Mouse (Mus musculus) adrenal gland, postnatal 14 days (tissue): Measurements from ENCODE around the gene Actg1. TPM values are rescaled to one million over a fixed set of nuclear protein-coding genes. Genes with fewer than 3 reads are reported as not detected.

Experiments used
- DNase-seq: peaks from one replicate; pipeline ENCODE4 v3.0.0; 2021; ENCODE audit warnings: mixed read lengths
- microRNA-seq, 2 experiments: library from miRNA; unstranded; fragments of <30 nt; microRNA quantifications; one replicate each; pipeline ENCODE4 v1.2.0; 2021
- total RNA-seq: library from RNA; stranded (reverse); gene quantifications from 2 replicates; pipeline ENCODE4 v1.2.3, GENCODE M21; 2021

Actg1 gene
- total RNA-seq, 1 experiment from 2014 or later = 1,064 TPM

GRCm38 (mm10) chr11:120308441-120309320 is 39.7 kb downstream of the Actg1 start:
- DNase-seq = no peak

GRCm38 (mm10) chr11:120307566-120308430 is 40.5 kb downstream of the Actg1 start:
- DNase-seq = peak; percentile 97

GRCm38 (mm10) chr11:120307132-120307413 is 41.3 kb downstream of the Actg1 start:
- DNase-seq = no peak

DNA sequence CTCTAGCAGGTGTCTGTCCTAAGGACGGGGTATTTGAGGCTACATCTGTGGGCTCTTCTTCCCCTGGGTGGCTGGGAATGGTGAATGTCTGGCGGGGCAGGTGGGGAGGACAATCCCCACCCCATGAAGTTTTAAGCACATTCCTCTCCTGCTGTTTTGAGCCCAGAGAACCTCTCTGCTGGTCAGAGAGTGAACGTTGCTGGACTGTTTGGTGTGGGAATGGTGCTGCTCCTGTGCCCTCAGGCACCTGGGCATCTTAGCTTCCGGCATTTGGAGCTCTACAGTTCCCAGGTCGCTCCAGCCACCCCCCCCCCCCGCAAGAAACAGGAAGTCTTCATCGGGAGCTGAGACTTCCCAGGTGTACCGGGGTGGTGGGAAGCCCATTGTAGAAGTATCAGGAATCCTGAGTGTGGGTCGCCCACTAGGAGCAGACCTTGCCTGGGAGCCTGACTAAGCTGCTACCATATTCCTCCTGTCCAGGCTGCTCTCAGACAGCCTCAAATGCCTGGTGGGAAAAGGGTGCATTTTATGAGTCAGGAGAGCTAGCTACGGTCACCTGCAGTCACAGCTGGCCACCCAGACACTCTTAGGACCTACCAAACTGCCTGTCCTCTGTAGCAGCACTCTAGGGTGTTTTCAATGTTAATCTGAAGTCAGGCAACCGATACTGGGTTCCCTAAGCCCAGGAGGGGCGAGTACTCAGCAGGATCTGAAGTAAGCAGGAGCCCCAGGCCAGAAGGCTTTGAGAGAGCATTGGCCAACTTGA is 41.8 kb downstream of the Actg1 start:
- DNase-seq = peak; percentile 3

DNA sequence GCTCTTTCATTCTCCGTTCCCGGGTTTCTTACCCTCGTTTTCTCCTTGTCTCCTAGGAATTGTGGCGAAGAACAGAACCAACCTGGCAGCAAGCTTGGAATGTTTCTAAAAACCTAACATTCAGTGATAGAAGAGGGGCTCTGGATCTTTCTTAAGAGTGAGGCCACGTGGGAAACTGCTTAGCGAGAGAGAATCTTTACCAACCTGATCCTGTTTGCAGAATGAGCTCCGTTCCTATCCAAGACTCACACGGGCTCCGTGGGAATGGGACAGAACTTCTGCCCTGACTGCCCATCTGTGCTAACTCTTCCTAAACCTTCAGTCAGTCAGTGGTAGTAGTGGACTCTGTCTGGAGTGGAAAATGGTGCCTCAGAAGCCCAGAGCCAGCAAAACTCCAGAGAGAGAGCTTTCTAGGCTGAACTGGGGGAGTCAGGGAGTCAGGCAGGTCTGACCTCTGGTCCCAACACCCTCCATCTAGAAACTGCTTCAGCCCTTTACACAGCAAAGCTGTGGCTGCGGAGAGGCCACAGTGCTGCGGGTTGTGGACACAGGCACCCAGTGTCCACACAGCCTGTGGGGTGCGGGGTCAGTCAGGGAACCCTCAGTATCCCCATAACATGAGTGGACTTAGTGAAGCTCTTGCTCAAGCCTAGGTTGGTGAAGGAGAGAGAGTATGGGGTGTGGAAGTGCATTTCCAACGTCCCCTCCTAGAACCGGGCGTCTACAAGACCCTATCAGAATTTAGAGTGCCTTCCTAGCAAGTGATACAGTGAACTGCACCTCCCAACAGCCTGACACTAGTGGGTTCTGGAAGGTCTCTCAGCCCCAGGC is 42.6 kb downstream of the Actg1 start:
- DNase-seq = no peak

DNA sequence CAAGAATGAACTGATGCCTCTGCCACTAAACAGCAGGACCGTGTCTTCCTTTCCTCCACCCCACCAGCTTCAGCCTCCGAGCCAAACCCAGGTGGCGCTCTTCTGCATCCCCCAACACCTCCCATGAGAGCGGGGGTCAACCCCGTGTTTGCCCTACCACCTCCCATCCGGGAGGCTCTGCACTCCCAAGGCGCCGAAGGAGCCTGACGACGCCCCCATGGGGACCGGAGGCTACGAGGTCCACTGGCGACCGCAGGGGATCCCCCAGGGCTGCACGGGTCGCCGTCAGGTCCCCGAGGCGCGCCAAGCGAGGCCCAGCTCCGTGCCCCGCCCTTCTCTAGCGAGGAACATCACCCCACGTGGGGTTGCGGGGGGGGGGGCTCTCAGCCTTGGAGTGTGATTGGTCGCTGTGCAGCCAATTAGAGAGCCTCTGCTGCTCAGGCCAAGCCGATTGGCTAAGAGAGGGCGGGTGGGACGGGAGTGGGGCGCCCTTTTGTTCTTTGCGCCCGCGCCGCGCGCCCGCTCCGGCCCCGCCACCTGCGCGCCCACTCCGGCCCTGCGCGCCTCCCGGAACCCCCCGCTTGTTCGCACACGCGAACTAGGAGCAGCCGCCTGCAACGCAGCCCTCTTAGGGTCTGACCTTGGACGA is 43.3 kb downstream of the Actg1 start:
- peak; percentile 95 for DNase-seq

GRCm38 (mm10) chr11:120304350-120304694 is 44.0 kb downstream of the Actg1 start:
- DNase-seq = peak; percentile 9

DNA sequence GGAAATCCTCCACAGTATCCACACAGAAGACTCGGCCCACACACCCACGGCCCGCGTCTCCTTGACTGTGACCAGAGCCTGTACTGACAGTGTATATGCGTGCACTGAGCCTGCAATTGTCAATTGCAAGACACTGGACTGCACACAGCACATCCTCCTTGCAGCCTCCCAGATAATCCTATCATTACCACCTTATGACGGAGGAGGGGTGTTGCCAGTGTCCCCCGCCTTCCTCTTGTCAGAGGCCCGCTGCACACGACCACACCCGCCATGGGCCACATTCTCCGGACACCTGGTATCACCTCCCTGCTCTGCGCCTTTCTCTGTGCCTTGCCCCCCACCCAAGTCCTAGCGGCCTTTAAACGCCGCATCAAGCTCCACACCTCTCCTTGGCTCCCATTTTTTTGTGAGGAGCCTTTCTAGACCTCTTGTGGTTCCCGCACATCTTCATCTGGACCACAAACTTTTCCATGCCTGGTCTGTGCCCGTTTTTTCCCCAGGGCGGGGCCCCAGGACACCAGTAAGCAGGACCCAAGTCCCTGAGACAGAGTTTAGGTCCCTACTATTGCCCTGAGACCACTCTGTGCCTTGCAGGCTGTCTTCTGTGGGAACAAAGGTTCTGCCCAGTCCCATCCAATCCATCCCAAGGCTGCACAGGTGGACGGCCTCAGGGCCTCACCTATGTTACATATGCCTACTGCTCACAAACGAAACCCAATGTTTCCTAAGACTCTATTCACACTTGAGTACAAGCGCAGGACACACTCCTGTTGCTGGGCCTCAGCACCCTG is 44.6 kb downstream of the Actg1 start:
- peak; percentile 4 for DNase-seq

GRCm38 (mm10) chr11:120303119-120303518 is 45.2 kb downstream of the Actg1 start:
- DNase-seq = peak; percentile 3

- DNase-seq = no peak
These were observed 48.9 kb downstream of the Actg1 start for GRCm38 (mm10) chr11:120299484-120299883.

GRCm38 (mm10) chr11:120298441-120299141 is 49.8 kb downstream of the Actg1 start:
- DNase-seq = no peak

DNA sequence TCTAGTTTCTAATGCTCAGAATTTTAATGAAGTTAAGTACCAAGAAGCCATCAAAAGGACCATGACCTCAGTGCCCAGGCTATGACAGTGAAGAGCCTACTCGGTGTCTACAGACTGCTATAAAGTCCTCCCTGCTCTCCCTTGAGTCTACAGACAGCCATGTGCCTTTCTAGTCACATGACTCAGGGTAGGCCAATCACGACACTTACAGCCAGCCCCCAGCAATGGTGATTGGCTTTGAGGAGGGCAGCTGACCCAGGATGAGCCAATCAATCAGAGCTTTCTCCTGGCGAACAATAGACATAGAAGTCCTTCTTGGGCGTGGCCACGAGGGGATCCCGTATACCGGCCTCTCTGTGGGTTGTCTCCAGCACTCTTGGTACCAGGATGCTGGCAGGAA is 50.6 kb downstream of the Actg1 start:
- DNase-seq = no peak

DNA sequence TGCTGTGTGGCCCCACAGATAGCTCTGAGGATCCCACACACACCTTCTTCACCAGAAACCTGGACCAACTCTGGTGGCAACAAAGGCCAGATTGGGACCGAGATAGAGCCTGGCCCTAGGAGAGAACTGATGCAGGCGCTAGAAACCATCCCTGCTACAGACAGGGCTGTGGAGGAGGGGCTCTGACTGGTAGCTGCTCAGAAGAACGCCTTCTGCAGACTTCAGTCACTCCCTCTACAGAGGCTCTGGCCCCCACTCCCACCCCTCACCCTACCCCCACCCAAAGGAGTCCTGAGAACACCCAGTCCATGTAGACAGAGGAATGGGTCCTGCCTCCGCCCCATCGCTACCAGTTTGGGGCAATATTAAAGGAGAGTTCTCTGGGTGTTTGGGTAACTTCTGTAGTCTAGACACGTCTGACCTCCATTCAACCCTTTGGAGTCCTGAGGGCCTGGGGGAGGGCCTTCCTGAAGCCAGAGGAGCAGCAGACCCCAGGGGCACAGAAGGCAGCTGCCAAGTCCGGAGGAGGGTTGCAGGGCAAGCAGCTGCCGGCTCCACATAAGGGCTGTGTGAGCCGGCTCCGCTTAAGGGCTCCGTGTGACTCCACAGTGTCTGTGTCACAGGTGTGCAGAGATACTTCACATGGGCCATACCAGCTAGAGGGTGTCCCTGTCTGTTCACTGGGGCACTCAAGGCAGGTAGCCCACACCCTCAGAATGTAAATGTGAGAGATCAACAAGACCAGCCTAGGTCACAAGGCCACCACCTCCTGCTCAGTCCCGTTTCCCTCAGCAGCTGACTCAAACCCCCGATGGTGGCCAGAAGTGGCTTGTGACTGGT is 51.8 kb downstream of the Actg1 start:
- DNase-seq = no peak

Small RNAs within 50 kb of the gene (microRNA-seq; reads per million reads assigned to microRNA genes)
- gene Gm23419 = 0 reads per million in 2 experiments
- gene Mir6935 = 0 to 1.3 reads per million in 2 experiments

Other genes starting within 250 kb of the Actg1 start
- 10.7 and 13.7 TPM in 2 replicates for gene Tepsin, start 249.8 kb downstream of the Actg1 start, total RNA-seq
- 50.0 and 55.2 TPM in 2 replicates for gene Ndufaf8, start 249.6 kb downstream of the Actg1 start, total RNA-seq
- 105 and 115 TPM in 2 replicates for gene Slc38a10, start 197.2 kb downstream of the Actg1 start, total RNA-seq
- 12.4 and 17.2 TPM in 2 replicates for gene Bahcc1, start 115.6 kb downstream of the Actg1 start, total RNA-seq
- 0.37 and 0.71 TPM in 2 replicates for gene Fscn2, start 13.0 kb upstream of the Actg1 start, total RNA-seq
- gene Faap100, start 30.2 kb upstream of the Actg1 start, total RNA-seq = 18.7 and 24.6 TPM in 2 replicates
- gene Nploc4, start 89.2 kb upstream of the Actg1 start, total RNA-seq = 73.8 and 82.5 TPM in 2 replicates
- 2.3 and 4.7 TPM in 2 replicates for gene Tspan10, start 94.1 kb upstream of the Actg1 start, total RNA-seq
- gene Pde6g, start 105.0 kb upstream of the Actg1 start, total RNA-seq = 0.33 TPM in 1 of 2 replicates, not detected in the other
- 53.9 and 58.6 TPM in 2 replicates for gene Oxld1, start 109.5 kb upstream of the Actg1 start, total RNA-seq
- 20.6 and 28.1 TPM in 2 replicates for gene Ccdc137, start 109.6 kb upstream of the Actg1 start, total RNA-seq
- gene Arl16, start 119.1 kb upstream of the Actg1 start, total RNA-seq = 19.6 and 23.4 TPM in 2 replicates
- 161 TPM in 2 replicates for gene Mrpl12, start 136.1 kb upstream of the Actg1 start, total RNA-seq
- gene Slc25a10, start 143.3 kb upstream of the Actg1 start, total RNA-seq = 50.7 and 64.4 TPM in 2 replicates
- gene Gcgr, start 182.2 kb upstream of the Actg1 start, total RNA-seq = 2.3 and 11.7 TPM in 2 replicates
- gene Mcrip1, start 201.2 kb upstream of the Actg1 start, total RNA-seq = 52.6 and 67.9 TPM in 2 replicates
- 0.48 TPM in 1 of 2 replicates, not detected in the other for gene Ppp1r27, start 202.6 kb upstream of the Actg1 start, total RNA-seq
- 449 and 479 TPM in 2 replicates for gene P4hb, start 224.7 kb upstream of the Actg1 start, total RNA-seq
- 268 and 310 TPM in 2 replicates for gene Arhgdia, start 233.1 kb upstream of the Actg1 start, total RNA-seq
- gene Alyref, start 249.8 kb upstream of the Actg1 start, total RNA-seq = 120 and 128 TPM in 2 replicates
- gene Anapc11, start 249.9 kb upstream of the Actg1 start, total RNA-seq = 68.3 and 69.0 TPM in 2 replicates